Mouse (Mus musculus): ENCODE data around the gene Dgke. TPM values are rescaled to one million over a fixed set of nuclear protein-coding genes. Genes with fewer than 3 reads are reported as not detected.
A peak's percentile ranks its signal among the peaks of the same experiment; 100 is the strongest.

Gene Dgke
- polyA plus RNA-seq, 1 experiment, result 23.1 TPM

DNA sequence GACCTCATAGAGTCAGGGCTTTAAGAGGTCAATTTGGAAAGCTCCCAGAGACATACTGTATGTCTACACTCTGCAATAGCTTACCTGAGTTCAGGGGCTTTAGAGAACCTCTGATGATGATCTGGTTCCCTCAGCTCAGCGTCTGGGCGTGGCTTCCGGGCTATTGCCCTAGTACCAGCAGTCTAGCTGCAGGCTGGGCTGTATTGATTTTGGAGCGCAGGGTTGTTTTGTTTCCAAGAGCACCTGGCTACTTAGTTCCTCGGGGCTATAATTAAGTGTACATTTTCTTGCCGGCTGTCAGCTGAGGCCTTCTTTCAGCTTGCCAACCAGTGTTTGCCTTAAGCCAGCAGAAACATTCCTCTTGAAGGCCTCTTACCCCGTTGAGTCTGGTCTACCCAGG lies 57.2 kb downstream of the Dgke start:
- peak; percentile 21 for DNase-seq (ENCODE audit: low read depth)
- no peak for TF ChIP-seq CTCF (IDR thresholded peaks at IDR 0.05; ENCODE audit: borderline replicate concordance, extremely low read depth, insufficient read depth, insufficient read length)
- TF ChIP-seq POLR2A (IDR thresholded peaks at IDR 0.05; ENCODE audit: borderline replicate concordance, extremely low read depth, insufficient read depth, insufficient read length, poor library complexity, severe bottlenecking), result no peak

- DNase-seq (ENCODE audit: low read depth), result no peak
- TF ChIP-seq POLR2A (IDR thresholded peaks at IDR 0.05; ENCODE audit: borderline replicate concordance, extremely low read depth, insufficient read depth, insufficient read length, poor library complexity, severe bottlenecking) (no peak), CTCF (IDR thresholded peaks at IDR 0.05; ENCODE audit: borderline replicate concordance, extremely low read depth, insufficient read depth, insufficient read length) (no peak)
These were observed 57.6 kb downstream of the Dgke start for GRCm38 (mm10) chr11:89009066-89009465.

GRCm38 (mm10) chr11:89007582-89007981 lies 59.1 kb downstream of the Dgke start:
- TF ChIP-seq CTCF (IDR thresholded peaks at IDR 0.05; ENCODE audit: borderline replicate concordance, extremely low read depth, insufficient read depth, insufficient read length) (no peak), POLR2A (IDR thresholded peaks at IDR 0.05; ENCODE audit: borderline replicate concordance, extremely low read depth, insufficient read depth, insufficient read length, poor library complexity, severe bottlenecking) (no peak)
- no peak for DNase-seq (ENCODE audit: low read depth)

DNA sequence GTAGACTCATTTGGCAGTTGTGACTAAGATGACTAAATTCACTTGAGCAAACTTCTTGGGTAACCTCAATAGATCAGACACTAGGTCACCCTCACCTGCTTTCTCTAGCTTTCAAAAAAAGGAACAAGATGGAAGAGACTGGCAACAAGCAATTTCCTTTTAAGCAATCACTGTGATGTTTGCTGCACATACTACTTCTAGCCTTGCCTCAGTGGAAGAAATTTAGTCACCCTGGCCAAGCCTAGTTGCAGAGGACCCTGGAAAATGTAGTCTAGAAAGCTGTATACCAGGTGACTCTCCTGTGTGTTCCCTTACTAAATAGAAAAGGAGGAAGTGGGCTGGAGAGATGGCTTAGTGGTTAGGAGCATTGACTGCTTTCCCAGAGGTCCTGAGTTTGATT lies 60.2 kb downstream of the Dgke start:
- TF ChIP-seq CTCF (IDR thresholded peaks at IDR 0.05; ENCODE audit: borderline replicate concordance, extremely low read depth, insufficient read depth, insufficient read length) (no peak), POLR2A (IDR thresholded peaks at IDR 0.05; ENCODE audit: borderline replicate concordance, extremely low read depth, insufficient read depth, insufficient read length, poor library complexity, severe bottlenecking) (no peak)

DNA sequence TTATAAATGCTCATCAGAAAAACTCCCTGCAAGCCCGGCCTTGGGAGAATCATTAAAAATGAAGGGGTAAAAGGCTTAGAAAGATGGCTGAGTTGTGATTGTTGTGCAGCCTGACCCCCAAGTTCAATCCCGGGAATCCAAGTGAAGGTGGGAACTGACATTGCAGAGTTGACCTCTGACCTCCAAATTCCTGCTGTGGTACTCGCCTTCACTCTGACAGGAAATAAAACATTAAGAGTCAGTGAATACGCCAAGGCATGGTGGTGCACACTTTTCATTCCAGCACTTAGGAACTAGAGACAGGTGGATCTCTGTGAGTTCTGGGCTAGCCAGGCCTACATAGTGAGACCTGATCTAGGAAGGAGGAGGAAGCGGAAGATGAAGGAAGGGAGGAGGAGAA lies 61.2 kb downstream of the Dgke start:
- no peak for DNase-seq (ENCODE audit: low read depth)

More for the DNA sequence above, 60.2 kb downstream of the Dgke start:
- no peak for DNase-seq (ENCODE audit: low read depth)

GRCm38 (mm10) chr11:89003726-89004125 lies 62.9 kb downstream of the Dgke start:
- DNase-seq (ENCODE audit: low read depth), result no peak
- TF ChIP-seq CTCF (IDR thresholded peaks at IDR 0.05; ENCODE audit: borderline replicate concordance, extremely low read depth, insufficient read depth, insufficient read length), result no peak
- TF ChIP-seq POLR2A (IDR thresholded peaks at IDR 0.05; ENCODE audit: borderline replicate concordance, extremely low read depth, insufficient read depth, insufficient read length, poor library complexity, severe bottlenecking), result no peak

More for the DNA sequence above, 61.2 kb downstream of the Dgke start:
- no peak for TF ChIP-seq CTCF (IDR thresholded peaks at IDR 0.05; ENCODE audit: borderline replicate concordance, extremely low read depth, insufficient read depth, insufficient read length)
- no peak for TF ChIP-seq POLR2A (IDR thresholded peaks at IDR 0.05; ENCODE audit: borderline replicate concordance, extremely low read depth, insufficient read depth, insufficient read length, poor library complexity, severe bottlenecking)

GRCm38 (mm10) chr11:89003078-89003477 lies 63.6 kb downstream of the Dgke start:
- no peak for DNase-seq (ENCODE audit: low read depth)
- TF ChIP-seq CTCF (IDR thresholded peaks at IDR 0.05; ENCODE audit: borderline replicate concordance, extremely low read depth, insufficient read depth, insufficient read length) (no peak), POLR2A (IDR thresholded peaks at IDR 0.05; ENCODE audit: borderline replicate concordance, extremely low read depth, insufficient read depth, insufficient read length, poor library complexity, severe bottlenecking) (no peak)

GRCm38 (mm10) chr11:89002621-89003020 lies 64.0 kb downstream of the Dgke start:
- DNase-seq (ENCODE audit: low read depth), result peak; percentile 38
- TF ChIP-seq POLR2A (IDR thresholded peaks at IDR 0.05; ENCODE audit: borderline replicate concordance, extremely low read depth, insufficient read depth, insufficient read length, poor library complexity, severe bottlenecking) (no peak), CTCF (IDR thresholded peaks at IDR 0.05; ENCODE audit: borderline replicate concordance, extremely low read depth, insufficient read depth, insufficient read length) (no peak)

DNA sequence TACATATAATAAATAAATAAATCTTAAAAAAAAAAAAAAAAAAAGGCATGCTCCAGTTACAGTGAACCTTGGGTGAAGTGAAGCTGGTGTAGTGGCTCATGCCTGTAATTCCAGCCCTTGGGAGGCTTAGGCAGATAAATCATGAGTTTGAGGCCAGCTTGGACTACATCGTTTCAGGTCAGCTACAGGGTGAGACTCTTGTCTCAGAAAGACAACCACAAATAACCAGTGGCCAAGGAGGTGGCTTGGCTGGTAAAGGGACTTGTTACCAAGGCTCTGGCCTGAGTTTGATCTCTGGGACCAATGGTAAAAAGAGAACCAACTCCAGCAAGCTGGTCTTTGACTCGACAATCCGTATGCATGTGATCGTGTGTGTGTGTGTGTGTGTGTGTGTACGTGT lies 64.6 kb downstream of the Dgke start:
- no peak for DNase-seq (ENCODE audit: low read depth)
- no peak for TF ChIP-seq CTCF (IDR thresholded peaks at IDR 0.05; ENCODE audit: borderline replicate concordance, extremely low read depth, insufficient read depth, insufficient read length)
- TF ChIP-seq POLR2A (IDR thresholded peaks at IDR 0.05; ENCODE audit: borderline replicate concordance, extremely low read depth, insufficient read depth, insufficient read length, poor library complexity, severe bottlenecking), result no peak

GRCm38 (mm10) chr11:89001569-89001968 lies 65.1 kb downstream of the Dgke start:
- TF ChIP-seq POLR2A (IDR thresholded peaks at IDR 0.05; ENCODE audit: borderline replicate concordance, extremely low read depth, insufficient read depth, insufficient read length, poor library complexity, severe bottlenecking), result no peak
- no peak for DNase-seq (ENCODE audit: low read depth)

GRCm38 (mm10) chr11:89000527-89000819 lies 66.2 kb downstream of the Dgke start:
- no peak for DNase-seq (ENCODE audit: low read depth)
- TF ChIP-seq CTCF (IDR thresholded peaks at IDR 0.05; ENCODE audit: borderline replicate concordance, extremely low read depth, insufficient read depth, insufficient read length) (no peak), POLR2A (IDR thresholded peaks at IDR 0.05; ENCODE audit: borderline replicate concordance, extremely low read depth, insufficient read depth, insufficient read length, poor library complexity, severe bottlenecking) (no peak)

- TF ChIP-seq POLR2A (IDR thresholded peaks at IDR 0.05; ENCODE audit: borderline replicate concordance, extremely low read depth, insufficient read depth, insufficient read length, poor library complexity, severe bottlenecking) (no peak), CTCF (IDR thresholded peaks at IDR 0.05; ENCODE audit: borderline replicate concordance, extremely low read depth, insufficient read depth, insufficient read length) (no peak)
- no peak for DNase-seq (ENCODE audit: low read depth)
These were observed 66.7 kb downstream of the Dgke start for GRCm38 (mm10) chr11:88999723-89000526.
